Mouse (Mus musculus) T-helper 2 cell (primary cell): ENCODE results near the gene Nicn1.
"Not testable (repeated sequence)": the region's sequence is repeated elsewhere in the genome, so short reads cannot be mapped to it uniquely, and the experiment has no call there.

Experiments used
- in situ Hi-C: fragments of 300-600 bp; cut with MboI, MseI; formaldehyde crosslinking; loops from one replicate; pipeline ENCODE4 v1.15.1; 2025; ENCODE audit warnings: high pct_unique_total_duplicates

The Nicn1 gene

GRCm38 (mm10) chr9:108275331-108275659 lies 14.9 kb upstream of the Nicn1 start:
- in situ Hi-C loops = no loop called here

GRCm38 (mm10) chr9:108278697-108279450 lies 11.4 kb upstream of the Nicn1 start:
- in situ Hi-C loops = no loop called here

- in situ Hi-C loops = no loop called here
These were observed 10.0 kb upstream of the Nicn1 start for GRCm38 (mm10) chr9:108280071-108280828.

- in situ Hi-C loops = no loop called here
These were observed 5.8 kb upstream of the Nicn1 start for GRCm38 (mm10) chr9:108284410-108284809.

- in situ Hi-C loops = not testable (repeated sequence)
These were observed 2.5 kb upstream of the Nicn1 start for GRCm38 (mm10) chr9:108287526-108288238.

GRCm38 (mm10) chr9:108289347-108289746 lies 882 bp upstream of the Nicn1 start:
- in situ Hi-C loops = no loop called here

- in situ Hi-C loops = loop anchor here (10.0 kb wide), 1 partner anchor 794 kb away; the partner anchor contains the start of genes Ccdc51 and Tma7
These were observed 544 bp downstream of the Nicn1 start for GRCm38 (mm10) chr9:108290773-108291172.

- in situ Hi-C loops = loop anchor here (10.0 kb wide), 1 partner anchor 788 kb away; the partner anchor contains the start of genes Ccdc51 and Tma7
These were observed 6.5 kb downstream of the Nicn1 start, which contains the start of gene Amt for GRCm38 (mm10) chr9:108296453-108297355. TSS of gene Amt (plus strand) at chr9:108296853.

GRCm38 (mm10) chr9:108301853-108302252 lies 11.6 kb downstream of the Nicn1 start:
- in situ Hi-C loops = loop anchor here (5.0 kb wide), 1 partner anchor 45 kb away; the partner anchor contains the start of gene Usp4

- in situ Hi-C loops = loop anchor here (5.0 kb wide), 1 partner anchor 43 kb away; the partner anchor contains the start of gene Usp4
These were observed 14.5 kb downstream of the Nicn1 start for GRCm38 (mm10) chr9:108304716-108305115.

- in situ Hi-C loops = no loop called here
These were observed 14.9 kb downstream of the Nicn1 start for GRCm38 (mm10) chr9:108305170-108305569.

- in situ Hi-C loops = no loop called here
These were observed 15.6 kb downstream of the Nicn1 start, which contains the start of the genes Rhoa and Tcta for GRCm38 (mm10) chr9:108305629-108306520. TSS of gene Rhoa (plus strand) at chr9:108306129. TSS of gene Tcta (minus strand) at chr9:108306160.

- in situ Hi-C loops = no loop called here
These were observed 16.3 kb downstream of the Nicn1 start for GRCm38 (mm10) chr9:108306571-108306980.

- in situ Hi-C loops = no loop called here
These were observed 17.0 kb downstream of the Nicn1 start for GRCm38 (mm10) chr9:108307021-108307807.

- in situ Hi-C loops = no loop called here
These were observed 17.9 kb downstream of the Nicn1 start for GRCm38 (mm10) chr9:108308141-108308540.

GRCm38 (mm10) chr9:108317572-108317971 lies 27.3 kb downstream of the Nicn1 start:
- in situ Hi-C loops = loop anchor here (10.0 kb wide), 1 partner anchor 1867 kb away; no protein-coding TSS in a partner anchor

- in situ Hi-C loops = loop anchor here (10.0 kb wide), 1 partner anchor 1866 kb away; no protein-coding TSS in a partner anchor
These were observed 28.2 kb downstream of the Nicn1 start for GRCm38 (mm10) chr9:108318462-108318861.

- in situ Hi-C loops = loop anchor here (10.0 kb wide), 1 partner anchor 63 kb away; no protein-coding TSS in a partner anchor
These were observed 31.8 kb downstream of the Nicn1 start for GRCm38 (mm10) chr9:108322054-108322453.

- in situ Hi-C loops = loop anchor here (10.0 kb wide), 1 partner anchor 60 kb away; no protein-coding TSS in a partner anchor
These were observed 34.6 kb downstream of the Nicn1 start for GRCm38 (mm10) chr9:108324784-108325183.
